Mouse (Mus musculus) cerebellum, adult 18-20 months (tissue): ENCODE data around the gene Gpr75.

Experiments used
- DNase-seq, 2 experiments: peaks; one replicate each; pipeline ENCODE4 v3.0.0; 2021

Gpr75 gene

GRCm38 (mm10) chr11:30885171-30885871 lies at the start of gene Gpr75, which contains the start of gene Asb3:
TSS of gene Gpr75 (plus strand) at chr11:30885358.
TSS of gene Asb3 (plus strand) at chr11:30885416.
- peak; percentile 89 to 91 for DNase-seq

GRCm38 (mm10) chr11:30838793-30839192 lies 46.4 kb upstream of the Gpr75 start:
- DNase-seq, result no peak

GRCm38 (mm10) chr11:30844355-30844754 lies 40.8 kb upstream of the Gpr75 start:
- DNase-seq, result no peak

GRCm38 (mm10) chr11:30872425-30872824 lies 12.7 kb upstream of the Gpr75 start:
- no peak for DNase-seq

GRCm38 (mm10) chr11:30888153-30888552 lies 3.0 kb downstream of the Gpr75 start:
- DNase-seq, result no peak

- no peak for DNase-seq
Observed at GRCm38 (mm10) chr11:30896201-30896600, 11.0 kb downstream of the Gpr75 start.

- DNase-seq, result no peak
Observed at GRCm38 (mm10) chr11:30899312-30899711, 14.2 kb downstream of the Gpr75 start.

GRCm38 (mm10) chr11:30912311-30912710 lies 27.2 kb downstream of the Gpr75 start:
- DNase-seq, result no peak

GRCm38 (mm10) chr11:30920641-30921040 lies 35.5 kb downstream of the Gpr75 start:
- DNase-seq, result no peak

- no peak for DNase-seq
Observed at GRCm38 (mm10) chr11:30923283-30923682, 38.1 kb downstream of the Gpr75 start.

- no peak for DNase-seq
Observed at GRCm38 (mm10) chr11:30928079-30928478, 42.9 kb downstream of the Gpr75 start.

- no peak for DNase-seq
Observed at GRCm38 (mm10) chr11:30928498-30928897, 43.3 kb downstream of the Gpr75 start.
